Mouse (Mus musculus): ENCODE measurements around the gene Rtn1. TPM values are rescaled to one million over a fixed set of nuclear protein-coding genes. Genes with fewer than 3 reads are reported as not detected.

The Rtn1 gene
- not detected for polyA plus RNA-seq (2017; shearing (Covaris generic))

DNA sequence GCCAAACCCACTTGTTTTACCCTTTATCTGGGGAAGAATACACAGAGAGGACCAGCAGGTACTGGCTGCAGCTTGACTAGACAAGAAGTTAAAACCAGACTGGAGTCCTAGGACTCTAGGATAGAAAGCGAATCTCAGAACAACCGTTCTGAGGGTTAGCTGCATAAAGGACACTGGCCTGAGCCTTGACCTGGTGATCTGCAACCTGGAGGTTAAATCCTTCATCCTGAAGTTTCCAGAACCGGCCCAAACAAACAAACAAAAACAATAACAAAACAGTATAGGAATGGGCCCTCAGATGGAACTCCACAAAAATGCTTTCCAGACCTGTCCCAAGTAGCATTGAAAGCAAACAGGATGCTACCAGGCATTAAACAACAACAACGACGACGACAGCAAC, at the start of gene Rtn1:
Gene Rtn1 (minus strand): TSS at position 101 of the 400 bp plus-strand sequence.

DNA sequence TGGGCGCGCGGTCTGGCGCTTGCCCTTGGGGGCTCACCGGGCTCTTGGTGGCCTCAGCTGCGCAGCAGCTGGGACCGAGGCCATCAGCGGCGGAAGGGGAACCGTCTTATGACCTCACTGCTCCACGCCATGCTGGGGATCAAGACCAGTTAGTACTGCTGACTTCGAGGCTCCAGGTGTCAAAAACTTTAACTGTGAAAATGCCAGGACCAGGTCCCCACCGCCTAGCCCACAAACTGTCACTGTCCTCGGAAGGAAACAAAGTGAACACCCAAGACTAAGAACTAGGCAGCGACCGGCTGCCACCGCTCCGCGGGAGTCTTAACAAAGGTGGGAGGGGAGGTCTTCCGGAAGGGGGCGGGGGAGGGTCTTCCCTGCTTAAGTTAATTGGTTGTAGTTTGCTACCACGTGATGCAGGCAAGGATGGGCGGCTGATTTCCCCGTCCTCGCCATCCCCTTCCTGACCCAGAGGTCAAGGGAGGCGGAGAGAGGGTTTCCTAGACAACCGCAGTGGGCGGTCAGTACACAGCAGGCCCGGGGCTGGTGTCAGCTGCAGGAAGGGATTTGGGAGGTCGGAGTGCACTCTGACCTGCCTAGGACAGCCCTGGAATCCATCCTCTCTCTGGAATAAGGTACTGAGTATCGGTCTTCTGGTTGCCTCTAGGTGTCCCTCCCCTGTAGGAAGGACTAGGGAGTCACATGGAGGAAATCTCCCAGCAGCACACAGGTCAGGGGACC, 33.2 kb upstream of the Rtn1 start, which contains the start of gene Lrrc9:
Gene Lrrc9 (plus strand): TSS at position 28 of the 738 bp plus-strand sequence.

DNA sequence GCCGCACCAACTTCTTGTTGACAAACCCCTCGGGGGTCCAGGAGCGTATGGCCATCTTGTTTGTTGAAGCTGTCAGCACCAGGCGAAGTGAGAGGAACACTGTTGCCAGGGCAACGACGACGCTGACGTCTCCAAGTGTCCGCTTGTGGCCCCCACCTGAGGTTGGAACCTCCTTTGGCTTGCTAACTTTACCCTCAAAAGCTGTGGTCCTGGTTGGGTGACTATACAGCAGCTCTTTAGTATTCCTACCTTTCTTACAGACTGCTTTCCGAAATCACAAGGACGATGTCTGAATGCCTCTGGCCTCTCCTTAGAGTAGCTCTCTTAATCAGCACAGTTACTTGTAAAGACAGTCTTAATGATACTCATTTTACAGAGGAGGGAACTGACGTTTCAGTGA, 223.9 kb downstream of the Rtn1 start, which contains the start of gene Ccdc175:
Gene Ccdc175 (minus strand): TSS at position 101 of the 400 bp plus-strand sequence.

Other genes with a start within 250 kb of the Rtn1 start
- not detected for gene Ccdc175, start 224.0 kb downstream of the Rtn1 start, polyA plus RNA-seq (2017; shearing (Covaris generic))
- 0.10 TPM for gene Lrrc9, start 32.8 kb upstream of the Rtn1 start, polyA plus RNA-seq (2017; shearing (Covaris generic))
- 6.8 TPM for gene Pcnx4, start 127.3 kb upstream of the Rtn1 start, polyA plus RNA-seq (2017; shearing (Covaris generic))
- not detected for gene Gm4756, start 240.6 kb upstream of the Rtn1 start, polyA plus RNA-seq (2017; shearing (Covaris generic))

Data from effector memory CD4-positive, alpha-beta T cell, adult 7 months (primary cell).